Mouse (Mus musculus) lung, embryonic 14.5 days (tissue): ENCODE data around the gene Pklr. TPM values are rescaled to one million over a fixed set of nuclear protein-coding genes. Genes with fewer than 3 reads are reported as not detected.

ENCODE experiments used
- ATAC-seq: fragments of 200-750 bp; cut with Nextera tagmentation; 2 replicates; pipeline ENCODE4 v1.8.0; 2017; ENCODE audit warnings: mild to moderate bottlenecking, moderate TSS enrichment, moderate library complexity; ENCODE audit not compliant: insufficient read depth
- DNase-seq: peaks from one replicate; pipeline ENCODE4 v3.0.0-alpha.2; 2015
- H3K27ac ChIP-seq: fragments of 300-500 bp; sonication (generic); 2 replicates; pipeline ENCODE4 v1.5.1; 2014; ENCODE audit warnings: low read depth, mild to moderate bottlenecking, moderate library complexity
- H3K27me3 ChIP-seq: fragments of 300-500 bp; sonication (generic); 2 replicates; pipeline ENCODE4 v1.6.1; 2014; ENCODE audit warnings: low read length, control low read depth; ENCODE audit not compliant: insufficient read depth
- H3K36me3 ChIP-seq: fragments of 300-500 bp; sonication (generic); 2 replicates; pipeline ENCODE4 v1.6.1; 2014; ENCODE audit warnings: control low read depth; ENCODE audit not compliant: insufficient read depth
- H3K4me1 ChIP-seq: fragments of 300-500 bp; sonication (generic); 2 replicates; pipeline ENCODE4 v1.6.1; 2014; ENCODE audit warnings: antibody characterized with exemption, control low read depth; ENCODE audit not compliant: insufficient read depth
- H3K4me2 ChIP-seq: fragments of 300-500 bp; sonication (generic); 2 replicates; pipeline ENCODE4 v1.6.1; 2014; ENCODE audit warnings: mild to moderate bottlenecking
- H3K4me3 ChIP-seq: fragments of 300-500 bp; sonication (generic); 2 replicates; pipeline ENCODE4 v1.5.1; 2014; ENCODE audit warnings: low read depth, low read length
- H3K9ac ChIP-seq: fragments of 300-500 bp; sonication (generic); 2 replicates; pipeline ENCODE4 v1.6.1; 2014
- H3K9me3 ChIP-seq: fragments of 300-500 bp; sonication (generic); 2 replicates; pipeline ENCODE4 v1.6.1; 2016; ENCODE audit warnings: low read depth, low read length, control low read depth
- CTCF ChIP-seq: IDR thresholded peaks from 2 replicates; pipeline ENCODE4 v1.5.1; 2016; ENCODE audit warnings: antibody characterized with exemption, low read depth
- WGBS: fragments of 180-500 bp; shearing (Covaris S2); extraction: QIAGEN DNeasy Blood & Tissue Kit; methylation state at CpG from one replicate; pipeline ENCODE4 v1.1.7; 2014; 5-methylcytosine and 5-hydroxymethylcytosine counted together
- polyA plus RNA-seq: library from polyadenylated mRNA; unstranded; fragments of >200 nt; fragmentation: Nextera tagmentation; extraction: Ambion mirVana; gene quantifications from 2 replicates; pipeline ENCODE4 v1.2.1, GENCODE M21; 2014

Gene Pklr
- polyA plus RNA-seq, 1 experiment from 2014 or later: 0.08 TPM

GRCm38 (mm10) chr3:89190436-89190835, 54.5 kb downstream of the Pklr start:
- ATAC-seq: no peak
- H3K4me1 ChIP-seq: no peaks in the 10 kb centered on the region
- TF ChIP-seq CTCF: no peak
- no peaks in the 10 kb centered on the region for H3K9me3 ChIP-seq
- WGBS: 77% methylated on average over 8 of the region's 8 CpGs
- H3K36me3 ChIP-seq: peaks cover 15% of the 10 kb centered on the region
- no peak overlapping the region for H3K4me2 ChIP-seq
- no peak overlapping the region for H3K27ac ChIP-seq
- H3K27me3 ChIP-seq: no peaks in the 10 kb centered on the region
- H3K4me3 ChIP-seq: no peak overlapping the region
- no peak overlapping the region for H3K9ac ChIP-seq
- DNase-seq: no peak

GRCm38 (mm10) chr3:89193351-89193750, 57.4 kb downstream of the Pklr start:
- no peak overlapping the region for H3K27ac ChIP-seq
- H3K4me2 ChIP-seq: no peak overlapping the region
- DNase-seq (no peak), ATAC-seq (no peak)
- peaks cover 7% of the 10 kb centered on the region for H3K36me3 ChIP-seq
- H3K4me1 ChIP-seq: no peaks in the 10 kb centered on the region
- WGBS: 70% methylated on average over 1 of the region's 1 CpGs
- H3K9ac ChIP-seq: no peak overlapping the region
- H3K4me3 ChIP-seq: no peak overlapping the region
- no peaks in the 10 kb centered on the region for H3K27me3 ChIP-seq
- 0 out of 2 replicates have a peak, but pooled peaks have one; percentile 8 for TF ChIP-seq CTCF
- H3K9me3 ChIP-seq: no peaks in the 10 kb centered on the region

- WGBS: 87% methylated on average over 2 of the region's 2 CpGs
Measured at GRCm38 (mm10) chr3:89193853-89194252, 57.9 kb downstream of the Pklr start.

More at GRCm38 (mm10) chr3:89193853-89194252, 57.9 kb downstream of the Pklr start:
- Histone ChIP-seq H3K4me3 (no peak overlapping the region), H3K9ac (no peak overlapping the region), H3K4me1 (no peaks in the 10 kb centered on the region), H3K27ac (no peak overlapping the region), H3K9me3 (no peaks in the 10 kb centered on the region), H3K36me3 (peaks cover 2% of the 10 kb centered on the region; the same call in 1 of the 2 replicates), H3K4me2 (no peak overlapping the region), H3K27me3 (no peaks in the 10 kb centered on the region)
- TF ChIP-seq CTCF: peak; percentile 35
- ATAC-seq: no peak
- DNase-seq: peak; percentile 41

Other genes with a start within 250 kb of the Pklr start
- 47.9 and 51.4 TPM in 2 replicates for gene Msto1, start 222.1 kb upstream of the Pklr start, polyA plus RNA-seq
- 22.9 and 23.1 TPM in 2 replicates for gene Ash1l, start 185.5 kb upstream of the Pklr start, polyA plus RNA-seq
- 126 and 139 TPM in 2 replicates for gene Dap3, start 185.0 kb upstream of the Pklr start, polyA plus RNA-seq
- 11.2 and 13.9 TPM in 2 replicates for gene Rusc1, start 42.8 kb upstream of the Pklr start, polyA plus RNA-seq
- not detected in 2 replicates for gene Gm43738, start 35.0 kb upstream of the Pklr start, polyA plus RNA-seq
- gene Fdps, start 34.2 kb upstream of the Pklr start, polyA plus RNA-seq: 164 and 177 TPM in 2 replicates
- 0.47 and 0.61 TPM in 2 replicates for gene Hcn3, start 24.1 kb downstream of the Pklr start, polyA plus RNA-seq
- gene Clk2, start 28.7 kb downstream of the Pklr start, polyA plus RNA-seq: 26.1 and 26.4 TPM in 2 replicates
- gene Scamp3, start 41.3 kb downstream of the Pklr start, polyA plus RNA-seq: 90.2 and 98.9 TPM in 2 replicates
- 18.2 and 19.4 TPM in 2 replicates for gene Fam189b, start 47.0 kb downstream of the Pklr start, polyA plus RNA-seq
- gene Gba, start 66.8 kb downstream of the Pklr start, polyA plus RNA-seq: 34.4 and 35.5 TPM in 2 replicates
- 33.6 and 39.9 TPM in 2 replicates for gene Thbs3, start 79.0 kb downstream of the Pklr start, polyA plus RNA-seq
- 193 and 212 TPM in 2 replicates for gene Mtx1, start 90.9 kb downstream of the Pklr start, polyA plus RNA-seq
- gene Muc1, start 92.9 kb downstream of the Pklr start, polyA plus RNA-seq: 43.0 and 50.4 TPM in 2 replicates
- gene Krtcap2, start 109.8 kb downstream of the Pklr start, polyA plus RNA-seq: 293 and 312 TPM in 2 replicates
- 5.7 and 6.3 TPM in 2 replicates for gene Trim46, start 110.2 kb downstream of the Pklr start, polyA plus RNA-seq
- gene Dpm3, start 123.2 kb downstream of the Pklr start, polyA plus RNA-seq: 118 and 119 TPM in 2 replicates
- gene Slc50a1, start 134.4 kb downstream of the Pklr start, polyA plus RNA-seq: 58.5 and 60.2 TPM in 2 replicates
- gene Efna1, start 145.0 kb downstream of the Pklr start, polyA plus RNA-seq: 68.3 and 70.4 TPM in 2 replicates
- gene Efna3, start 186.8 kb downstream of the Pklr start, polyA plus RNA-seq: 4.7 and 5.8 TPM in 2 replicates
- gene Efna4, start 201.9 kb downstream of the Pklr start, polyA plus RNA-seq: 24.6 and 27.0 TPM in 2 replicates
- gene Adam15, start 213.9 kb downstream of the Pklr start, polyA plus RNA-seq: 32.7 and 36.7 TPM in 2 replicates
- gene Dcst2, start 225.8 kb downstream of the Pklr start, polyA plus RNA-seq: 0.17 TPM in 1 of 2 replicates, not detected in the other
- 0.11 TPM in 1 of 2 replicates, not detected in the other for gene Dcst1, start 229.1 kb downstream of the Pklr start, polyA plus RNA-seq